Mouse (Mus musculus) ES-Bruce4 (cell line): ENCODE measurements at regions not wholly inside any gene's neighbourhood (a gene's known extent, or its start where the extent isn't known, plus 50 kb on each side); places are given as distances from the start of the nearest gene placed in this dataset.

Experiments
- H3K27ac ChIP-seq: 2 replicates; pipeline ENCODE4 v1.5.1; 2012; ENCODE audit warnings: low read length, inconsistent platforms; ENCODE audit not compliant: insufficient read depth
- H3K27me3 ChIP-seq: 2 replicates; pipeline ENCODE4 v1.6.1; 2012; ENCODE audit warnings: mild to moderate bottlenecking, low read length, inconsistent platforms; ENCODE audit not compliant: control insufficient read depth, poor library complexity, insufficient read depth, severe bottlenecking
- H3K36me3 ChIP-seq: 2 replicates; pipeline ENCODE4 v1.6.1; 2012; ENCODE audit warnings: inconsistent platforms, mild to moderate bottlenecking, low read length, moderate library complexity; ENCODE audit not compliant: control insufficient read depth, poor library complexity, insufficient read depth, severe bottlenecking
- H3K4me1 ChIP-seq: one replicate; pipeline ENCODE4 v1.8.1; 2011; ENCODE audit warnings: low read length; ENCODE audit not compliant: control insufficient read depth, insufficient read depth
- H3K4me3 ChIP-seq: 2 replicates; pipeline ENCODE4 v1.5.1; 2011; ENCODE audit warnings: low read depth, mild to moderate bottlenecking, low read length
- H3K9ac ChIP-seq: 2 replicates; pipeline ENCODE4 v1.6.1; 2012; ENCODE audit warnings: low read depth, mild to moderate bottlenecking, inconsistent platforms; ENCODE audit not compliant: poor library complexity, severe bottlenecking
- H3K9me3 ChIP-seq: replicated peaks from 2 replicates; pipeline ENCODE4 v1.6.1; 2012; ENCODE audit warnings: mild to moderate bottlenecking, low read length, inconsistent platforms; ENCODE audit not compliant: control insufficient read depth, poor library complexity, insufficient read depth, severe bottlenecking
- CTCF ChIP-seq: IDR thresholded peaks from one replicate; pipeline ENCODE4 v1.8.1; 2011; ENCODE audit warnings: low read depth, low read length
- EP300 ChIP-seq: IDR thresholded peaks from 2 replicates; pipeline ENCODE4 v1.6.1; 2011; ENCODE audit warnings: low read depth, low read length; ENCODE audit not compliant: insufficient read depth
- POLR2A ChIP-seq: IDR thresholded peaks from one replicate; pipeline ENCODE4 v1.8.1; 2011; ENCODE audit warnings: low read length; ENCODE audit not compliant: insufficient read depth

- no peak overlapping the region for H3K9ac ChIP-seq
- no peak overlapping the region for H3K4me3 ChIP-seq
- TF ChIP-seq CTCF (no peak), POLR2A (no peak), EP300 (no peak)
- H3K36me3 ChIP-seq: no peaks in the 10 kb centered on the region
- no peaks in the 10 kb centered on the region for H3K9me3 ChIP-seq
- no peak overlapping the region for H3K27ac ChIP-seq
- no peaks in the 10 kb centered on the region for H3K27me3 ChIP-seq
- H3K4me1 ChIP-seq: no peaks in the 10 kb centered on the region
These were observed 350.6 kb downstream of the Ccser2 start for GRCm38 (mm10) chr14:36617987-36618386.

GRCm38 (mm10) chr14:36614926-36615325 is 353.7 kb downstream of the Ccser2 start:
- H3K27me3 ChIP-seq: no peaks in the 10 kb centered on the region
- H3K9ac ChIP-seq: no peak overlapping the region
- H3K4me1 ChIP-seq: no peaks in the 10 kb centered on the region
- no peaks in the 10 kb centered on the region for H3K36me3 ChIP-seq
- H3K9me3 ChIP-seq: no peaks in the 10 kb centered on the region
- no peak overlapping the region for H3K4me3 ChIP-seq
- no peak overlapping the region for H3K27ac ChIP-seq
- TF ChIP-seq EP300 (no peak), CTCF (no peak), POLR2A (no peak)

- Histone ChIP-seq H3K36me3 (no peaks in the 10 kb centered on the region), H3K9ac (no peak overlapping the region), H3K27me3 (no peaks in the 10 kb centered on the region), H3K4me3 (no peak overlapping the region), H3K4me1 (no peaks in the 10 kb centered on the region), H3K27ac (no peak overlapping the region), H3K9me3 (no peaks in the 10 kb centered on the region)
- no peak for TF ChIP-seq POLR2A
- TF ChIP-seq CTCF: no peak
- TF ChIP-seq EP300: no peak
These were observed 355.7 kb downstream of the Ccser2 start for GRCm38 (mm10) chr14:36612860-36613259.

GRCm38 (mm10) chr14:36584065-36584635 is 384.4 kb downstream of the Ccser2 start:
- TF ChIP-seq CTCF (peak; percentile 2), POLR2A (no peak)
- H3K27me3 ChIP-seq: no peaks in the 10 kb centered on the region
- no peaks in the 10 kb centered on the region for H3K9me3 ChIP-seq
- H3K4me1 ChIP-seq: no peaks in the 10 kb centered on the region
- no peak overlapping the region for H3K9ac ChIP-seq
- H3K27ac ChIP-seq: no peak overlapping the region
- H3K36me3 ChIP-seq: no peaks in the 10 kb centered on the region
- no peak overlapping the region for H3K4me3 ChIP-seq

- Histone ChIP-seq H3K27me3 (no peaks in the 10 kb centered on the region), H3K27ac (no peak overlapping the region), H3K9ac (no peak overlapping the region), H3K4me1 (no peaks in the 10 kb centered on the region), H3K36me3 (no peaks in the 10 kb centered on the region), H3K4me3 (no peak overlapping the region), H3K9me3 (no peaks in the 10 kb centered on the region)
- TF ChIP-seq CTCF (no peak), EP300 (no peak), POLR2A (no peak)
These were observed 385.1 kb downstream of the Ccser2 start for GRCm38 (mm10) chr14:36583338-36584064.

GRCm38 (mm10) chr14:36563229-36563865 is 405.2 kb downstream of the Ccser2 start:
- Histone ChIP-seq H3K27ac (no peak overlapping the region), H3K4me1 (no peaks in the 10 kb centered on the region), H3K9ac (no peak overlapping the region), H3K27me3 (no peaks in the 10 kb centered on the region), H3K36me3 (no peaks in the 10 kb centered on the region), H3K4me3 (no peak overlapping the region), H3K9me3 (no peaks in the 10 kb centered on the region)
- no peak for TF ChIP-seq EP300
- TF ChIP-seq CTCF: no peak
- no peak for TF ChIP-seq POLR2A
